Comparison of ENCODE assay signal across 9 mouse cellular contexts in the genomic region with DNA sequence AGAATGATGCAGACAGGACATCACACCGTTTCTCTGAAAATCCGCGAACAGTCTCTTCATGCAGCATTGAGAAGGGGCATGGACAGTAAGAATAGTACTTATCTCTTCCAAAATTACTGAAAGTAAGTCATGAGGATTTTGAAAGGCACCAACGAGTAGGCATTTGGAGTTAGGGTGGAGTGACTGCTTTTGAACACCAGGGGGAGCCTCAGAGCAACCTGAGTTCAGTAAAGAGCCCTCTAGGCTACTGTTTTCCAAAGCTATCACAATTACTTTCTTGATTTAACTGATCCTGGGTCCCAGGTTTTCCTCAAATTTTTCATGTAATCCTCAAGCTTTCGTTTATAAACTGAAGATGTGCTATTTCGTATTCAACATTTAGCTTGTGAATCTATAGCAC. TPM values are rescaled to one million over a fixed set of nuclear protein-coding genes. Genes with fewer than 3 reads are reported as not detected.
A peak's percentile ranks its signal among the peaks of the same experiment; 100 is the strongest.
DNase-seq lines count a peak whose midpoint lies in the region; ATAC-seq and TF ChIP-seq lines count a peak whose summit lies in the region.
"Had no signal": no experiment of that assay in that cellular context is flagged by ENCODE, and none has a peak within 500 bp of the region (broad histone marks: within the 10 kb centered on the region; RNA-seq: fewer than 3 reads in every experiment).

No protein-coding gene starts in this region.

- intact Hi-C loops in left cerebral cortex, postnatal 36 days (cut with DNase I), result loop anchor here (5.0 kb wide), 1 partner anchor 451 kb away; no protein-coding TSS in a partner anchor

- TF ChIP-seq CTCF in kidney, postnatal 0 days (IDR thresholded peaks at IDR 0.05; ENCODE audit: low read depth), result peak; percentile 88

- DNase-seq in kidney, postnatal 0 days (ENCODE audit: low spot score), result peak; percentile 74
- peak; percentile 59 for DNase-seq in R1 (ENCODE audit: low read depth, low spot score)
- DNase-seq in cerebellum, adult 8-10 months, result peak; percentile 38
- DNase-seq in left cerebral cortex, postnatal 36 days (ENCODE audit: low spot score in 2 of 2), result peak; percentile 26
- DNase-seq in retina, postnatal 7 days (ENCODE audit: low read depth, low spot score), result peak; percentile 33
- no peak for DNase-seq in urinary bladder, postnatal 4 days (ENCODE audit: low spot score in 2 of 2)

- H3K9me3 ChIP-seq in kidney, postnatal 0 days (replicated peaks; ENCODE audit: low read length), result no peaks in the 10 kb centered on the region
- H3K9me3 ChIP-seq in kidney, embryonic 16.5 days (ENCODE audit: low read length), result 0 out of 2 replicates have a peak, but pooled peaks cover 3% of the 10 kb centered on the region

- WGBS in kidney, postnatal 0 days, result 37% methylated on average over 6 of the region's 6 CpGs
- 44% methylated on average over 6 of the region's 6 CpGs for WGBS in kidney, embryonic 16.5 days

- H3K36me3 ChIP-seq in kidney, postnatal 0 days (ENCODE audit: insufficient read depth, low read length), result 0 out of 2 replicates have a peak, but pooled peaks cover 3% of the 10 kb centered on the region
- H3K36me3 ChIP-seq in kidney, embryonic 16.5 days (ENCODE audit: insufficient read depth, low read length), result no peaks in the 10 kb centered on the region

- H3K4me3 ChIP-seq in kidney, postnatal 0 days (replicated peaks; ENCODE audit: low read depth, low read length), result no peak overlapping the region
- H3K4me3 ChIP-seq in kidney, embryonic 16.5 days (ENCODE audit: low read length), result no peak overlapping the region

- no peaks in the 10 kb centered on the region for H3K4me1 ChIP-seq in kidney, postnatal 0 days (replicated peaks; ENCODE audit: insufficient read depth, low read length)
- H3K4me1 ChIP-seq in kidney, embryonic 16.5 days (ENCODE audit: insufficient read depth, low read length), result no peaks in the 10 kb centered on the region

- no peak for ATAC-seq in kidney, postnatal 0 days (replicated peaks; ENCODE audit: low FRiP score, low read depth)
- ATAC-seq in kidney, embryonic 16.5 days (ENCODE audit: low FRiP score, low TSS enrichment), result no peak
- peak; percentile 74 for ATAC-seq in granulocyte monocyte progenitor cell, adult 5-6 weeks (replicated peaks; ENCODE audit: poor library complexity, severe bottlenecking)

- no peak overlapping the region for H3K9ac ChIP-seq in kidney, postnatal 0 days (ENCODE audit: low read depth, low read length)
- no peak overlapping the region for H3K9ac ChIP-seq in kidney, embryonic 16.5 days (replicated peaks; ENCODE audit: low read length)

- no peak overlapping the region for H3K27ac ChIP-seq in kidney, postnatal 0 days
- no peak overlapping the region for H3K27ac ChIP-seq in kidney, embryonic 16.5 days (ENCODE audit: low read length)

- no peak overlapping the region for H3K4me2 ChIP-seq in kidney, postnatal 0 days (ENCODE audit: low read length)
- H3K4me2 ChIP-seq in kidney, embryonic 16.5 days (replicated peaks; ENCODE audit: low read depth, low read length), result no peak overlapping the region

- H3K27me3 ChIP-seq in kidney, postnatal 0 days (ENCODE audit: insufficient read depth, low read length), result no peaks in the 10 kb centered on the region
- H3K27me3 ChIP-seq in kidney, embryonic 16.5 days (ENCODE audit: insufficient read depth, low read length), result no peaks in the 10 kb centered on the region

RNA-seq across cellular contexts. Expression of a gene that starts 56.9 kb away (rescaled TPM):
- not detected in 2 replicates for polyA plus RNA-seq in kidney, postnatal 0 days (2015; fragmentation: Nextera tagmentation; extraction: Ambion mirVana)
- polyA plus RNA-seq in kidney, embryonic 16.5 days (2015; fragmentation: Nextera tagmentation; extraction: Ambion mirVana), result not detected in 2 replicates
- total RNA-seq in granulocyte monocyte progenitor cell, adult 5-6 weeks (2014; fragmentation: Nextera tagmentation), result not detected in 2 replicates
- total RNA-seq in granulocyte monocyte progenitor cell, adult 5-6 weeks (2017), result not detected in 2 replicates
- total RNA-seq in left cerebral cortex, postnatal 36 days (2021), result not detected
- total RNA-seq: gastrocnemius, postnatal 4 days had no signal

Comparison
In these comparisons a context has a peak if more than half of its experiments do, and no peak if none do; other contexts are left out.
1. DNase-seq: peak in kidney, postnatal 0 days (single experiment), R1 (single experiment), cerebellum, adult 8-10 months (single experiment), left cerebral cortex, postnatal 36 days (2 of 2) and retina, postnatal 7 days (single experiment); none in urinary bladder, postnatal 4 days (0 of 2).